Mouse (Mus musculus) heart, postnatal 0 days (tissue): Measurements from ENCODE around the gene Vav3.

Source experiments
- CTCF ChIP-seq: IDR thresholded peaks from 2 replicates; pipeline ENCODE4 v1.5.1; 2016; ENCODE audit warnings: antibody characterized with exemption, control low read depth, low read depth
- EP300 ChIP-seq: IDR thresholded peaks from 2 replicates; pipeline ENCODE4 v1.6.1; 2016; ENCODE audit warnings: antibody characterized with exemption, low read depth

GRCm38 (mm10) chr3:109487823-109488222 is 147.4 kb downstream of the Vav3 start:
- TF ChIP-seq CTCF, result no peak
- TF ChIP-seq EP300, result no peak
